Mouse (Mus musculus) neural tube, embryonic 11.5 days (tissue): ENCODE measurements around the gene Ehmt2. TPM values are rescaled to one million over a fixed set of nuclear protein-coding genes. Genes with fewer than 3 reads are reported as not detected.

Source experiments
- ATAC-seq: fragments of 200-750 bp; cut with Nextera tagmentation; 2 replicates; pipeline ENCODE4 v1.8.0; 2017; ENCODE audit warnings: moderate number of reproducible peaks, mild to moderate bottlenecking, moderate TSS enrichment, moderate library complexity; ENCODE audit not compliant: insufficient read depth, low FRiP score, low TSS enrichment
- DNase-seq: peaks from one replicate; pipeline ENCODE4 v3.0.0-alpha.2; 2015; ENCODE audit warnings: low spot score
- H3K27ac ChIP-seq: fragments of 300-500 bp; sonication (generic); 2 replicates; pipeline ENCODE4 v1.5.1; 2014; ENCODE audit warnings: low read depth, mild to moderate bottlenecking, low read length
- H3K27me3 ChIP-seq: fragments of 300-500 bp; sonication (generic); 2 replicates; pipeline ENCODE4 v1.6.1; 2014; ENCODE audit warnings: mild to moderate bottlenecking, low read length, mixed read lengths; ENCODE audit not compliant: control insufficient read depth, insufficient read depth
- H3K36me3 ChIP-seq: fragments of 300-500 bp; sonication (generic); 2 replicates; pipeline ENCODE4 v1.6.1; 2014; ENCODE audit warnings: mild to moderate bottlenecking, low read length, moderate library complexity, mixed read lengths; ENCODE audit not compliant: control insufficient read depth, insufficient read depth
- H3K4me1 ChIP-seq: fragments of 300-500 bp; sonication (generic); 2 replicates; pipeline ENCODE4 v1.6.1; 2014; ENCODE audit warnings: low read length, mixed read lengths; ENCODE audit not compliant: control insufficient read depth, insufficient read depth
- H3K4me2 ChIP-seq: fragments of 300-500 bp; sonication (generic); 2 replicates; pipeline ENCODE4 v1.6.1; 2014; ENCODE audit warnings: low read depth, mild to moderate bottlenecking, moderate library complexity
- H3K4me3 ChIP-seq: fragments of 300-500 bp; sonication (generic); 2 replicates; pipeline ENCODE4 v1.5.1; 2014; ENCODE audit warnings: low read depth, low read length
- H3K9ac ChIP-seq: fragments of 300-500 bp; sonication (generic); 2 replicates; pipeline ENCODE4 v1.6.1; 2014; ENCODE audit warnings: mild to moderate bottlenecking, low read length
- H3K9me3 ChIP-seq: fragments of 300-500 bp; sonication (generic); 2 replicates; pipeline ENCODE4 v1.6.1; 2016; ENCODE audit warnings: low read length; ENCODE audit not compliant: control insufficient read depth
- WGBS: fragments of 180-500 bp; shearing (Covaris S2); extraction: QIAGEN DNeasy Blood & Tissue Kit; methylation state at CpG from one replicate; pipeline ENCODE4 v1.1.7; 2014; 5-methylcytosine and 5-hydroxymethylcytosine counted together
- polyA plus RNA-seq: library from polyadenylated mRNA; unstranded; fragments of >200 nt; fragmentation: Nextera tagmentation; extraction: Ambion mirVana; gene quantifications from 2 replicates; pipeline ENCODE4 v1.2.1, GENCODE M21; 2014

The Ehmt2 gene
- polyA plus RNA-seq, 1 experiment from 2014 or later: 62.7 TPM

- WGBS: 70% methylated on average over 13 of the region's 13 CpGs
- H3K27me3 ChIP-seq: no peaks in the 10 kb centered on the region
- no peak overlapping the region for H3K4me2 ChIP-seq
- no peak overlapping the region for H3K9ac ChIP-seq
- DNase-seq (no peak), ATAC-seq (no peak)
- H3K27ac ChIP-seq: no peak overlapping the region
- H3K36me3 ChIP-seq: no peaks in the 10 kb centered on the region
- no peaks in the 10 kb centered on the region for H3K4me1 ChIP-seq
- H3K4me3 ChIP-seq: no peak overlapping the region
- no peaks in the 10 kb centered on the region for H3K9me3 ChIP-seq
These were observed 36.4 kb upstream of the Ehmt2 start for GRCm38 (mm10) chr17:34861704-34862415.

GRCm38 (mm10) chr17:34862416-34863081, 35.7 kb upstream of the Ehmt2 start, which contains the start of gene Cfb:
Gene Cfb (minus strand): TSS chr17:34862518.
- ATAC-seq: no peak
- no peak for DNase-seq
- Histone ChIP-seq H3K4me1 (no peaks in the 10 kb centered on the region), H3K9ac (no peak within 1 kb of the TSS), H3K9me3 (no peaks in the 10 kb centered on the region), H3K36me3 (no peaks in the 10 kb centered on the region), H3K27ac (no peak within 1 kb of the TSS), H3K4me2 (no peak within 1 kb of the TSS), H3K27me3 (no peaks in the 10 kb centered on the region), H3K4me3 (no peak within 1 kb of the TSS)
- WGBS: 65% methylated on average over 8 of the region's 8 CpGs

- DNase-seq (no peak), ATAC-seq (no peak)
- no peak overlapping the region for H3K27ac ChIP-seq
- H3K27me3 ChIP-seq: no peaks in the 10 kb centered on the region
- no peak overlapping the region for H3K9ac ChIP-seq
- no peaks in the 10 kb centered on the region for H3K4me1 ChIP-seq
- 70% methylated on average over 7 of the region's 7 CpGs for WGBS
- no peaks in the 10 kb centered on the region for H3K36me3 ChIP-seq
- H3K4me3 ChIP-seq: no peak overlapping the region
- no peaks in the 10 kb centered on the region for H3K9me3 ChIP-seq
- H3K4me2 ChIP-seq: no peak overlapping the region
These were observed 32.3 kb upstream of the Ehmt2 start for GRCm38 (mm10) chr17:34865981-34866380.

GRCm38 (mm10) chr17:34874321-34874720, 23.9 kb upstream of the Ehmt2 start:
- Histone ChIP-seq H3K9ac (no peak overlapping the region), H3K27ac (no peak overlapping the region), H3K4me1 (no peaks in the 10 kb centered on the region), H3K4me2 (no peak overlapping the region), H3K36me3 (no peaks in the 10 kb centered on the region), H3K27me3 (no peaks in the 10 kb centered on the region), H3K4me3 (no peak overlapping the region), H3K9me3 (no peaks in the 10 kb centered on the region)
- DNase-seq (no peak), ATAC-seq (no peak)
- 92% methylated on average over 6 of the region's 6 CpGs for WGBS

GRCm38 (mm10) chr17:34879336-34879879, 18.9 kb upstream of the Ehmt2 start, which contains the start of gene Zbtb12:
Gene Zbtb12 (plus strand): TSS chr17:34879483.
- Histone ChIP-seq H3K27ac (no peak within 1 kb of the TSS), H3K4me3 (no peak within 1 kb of the TSS), H3K4me1 (no peaks in the 10 kb centered on the region), H3K9me3 (no peaks in the 10 kb centered on the region), H3K4me2 (no peak within 1 kb of the TSS), H3K9ac (no peak within 1 kb of the TSS), H3K27me3 (no peaks in the 10 kb centered on the region; the same call in 1 of the 2 replicates), H3K36me3 (no peaks in the 10 kb centered on the region)
- ATAC-seq: no peak
- WGBS: 72% methylated on average over 11 of the region's 11 CpGs
- no peak for DNase-seq

- Histone ChIP-seq H3K27me3 (no peaks in the 10 kb centered on the region; the same call in 1 of the 2 replicates), H3K4me3 (no peak overlapping the region)
- ATAC-seq: no peak
These were observed 17.1 kb upstream of the Ehmt2 start for GRCm38 (mm10) chr17:34881166-34881565.

GRCm38 (mm10) chr17:34881683-34882310, 16.5 kb upstream of the Ehmt2 start, which contains the start of gene Gm20547:
Gene Gm20547 (minus strand): TSS chr17:34882042.
- H3K27ac ChIP-seq: no peak within 1 kb of the TSS
- no peaks in the 10 kb centered on the region for H3K9me3 ChIP-seq
- ATAC-seq: no peak
- H3K9ac ChIP-seq: peak within 1 kb of the TSS; percentile 18; the same call in 1 of the 2 replicates
- no peaks in the 10 kb centered on the region; the same call in 1 of the 2 replicates for H3K27me3 ChIP-seq
- 0 out of 2 replicates have a peak within 1 kb of the TSS, but pooled peaks have one; percentile 12 for H3K4me2 ChIP-seq
- no peaks in the 10 kb centered on the region for H3K36me3 ChIP-seq
- no peak for DNase-seq
- no peak within 1 kb of the TSS for H3K4me3 ChIP-seq
- 8% methylated on average over 15 of the region's 15 CpGs for WGBS
- no peaks in the 10 kb centered on the region for H3K4me1 ChIP-seq

More at GRCm38 (mm10) chr17:34881166-34881565, 17.1 kb upstream of the Ehmt2 start:
- Histone ChIP-seq H3K27ac (no peak overlapping the region), H3K36me3 (no peaks in the 10 kb centered on the region), H3K4me1 (no peaks in the 10 kb centered on the region), H3K9me3 (no peaks in the 10 kb centered on the region), H3K9ac (no peak overlapping the region), H3K4me2 (no peak overlapping the region)
- no peak for DNase-seq

- Histone ChIP-seq H3K27me3 (no peaks in the 10 kb centered on the region; the same call in 1 of the 2 replicates), H3K27ac (no peak overlapping the region), H3K4me2 (no peak overlapping the region), H3K36me3 (no peaks in the 10 kb centered on the region), H3K9ac (no peak overlapping the region), H3K4me1 (no peaks in the 10 kb centered on the region), H3K9me3 (no peaks in the 10 kb centered on the region), H3K4me3 (no peak overlapping the region)
- no peak for ATAC-seq
- WGBS: 65% methylated on average over 3 of the region's 3 CpGs
- DNase-seq: no peak
These were observed 14.9 kb upstream of the Ehmt2 start for GRCm38 (mm10) chr17:34883332-34883731.
